ENCODE assay signal across 7 mouse cellular contexts in genomic region chr19:47931982-47932638, GRCm38 (mm10). TPM values are rescaled to one million over a fixed set of nuclear protein-coding genes. Genes with fewer than 3 reads are reported as not detected.
DNase-seq lines count a peak whose midpoint lies in the region; ATAC-seq and TF ChIP-seq lines count a peak whose summit lies in the region.

No protein-coding gene starts in this region.

- no peak overlapping the region for H3K9ac ChIP-seq in midbrain, embryonic 16.5 days (ENCODE audit: low read depth, low read length)

- no peak overlapping the region for H3K4me2 ChIP-seq in midbrain, embryonic 16.5 days (ENCODE audit: low read length)

- no peaks in the 10 kb centered on the region for H3K9me3 ChIP-seq in midbrain, embryonic 16.5 days (replicated peaks; ENCODE audit: control insufficient read depth, low read length, poor library complexity, severe bottlenecking)

- no peaks in the 10 kb centered on the region for H3K36me3 ChIP-seq in spleen, adult 2 months (ENCODE audit: control insufficient read depth, insufficient read depth, low read length)
- H3K36me3 ChIP-seq in midbrain, embryonic 16.5 days (ENCODE audit: control insufficient read depth, insufficient read depth, low read length), result no peaks in the 10 kb centered on the region

- H3K27ac ChIP-seq in spleen, adult 2 months (ENCODE audit: insufficient read depth, low read length), result no peak overlapping the region
- no peak overlapping the region for H3K27ac ChIP-seq in bone marrow, adult 2 months (ENCODE audit: control insufficient read depth, insufficient read depth, low read depth, low read length, poor library complexity)
- no peak overlapping the region for H3K27ac ChIP-seq in midbrain, embryonic 16.5 days (ENCODE audit: low read length)

- peak; percentile 87; the same call in 1 of the 2 replicates for TF ChIP-seq CTCF in spleen, adult 2 months (IDR thresholded peaks at IDR 0.05; ENCODE audit: extremely low read depth, insufficient read depth, insufficient read length, insufficient replicate concordance)
- peak; percentile 75 for TF ChIP-seq CTCF in bone marrow, adult 2 months (IDR thresholded peaks at IDR 0.05; ENCODE audit: control insufficient read depth, insufficient read depth, low read length)

- H3K27me3 ChIP-seq in spleen, adult 2 months (ENCODE audit: control insufficient read depth, insufficient read depth, low read length), result no peaks in the 10 kb centered on the region
- H3K27me3 ChIP-seq in midbrain, embryonic 16.5 days (ENCODE audit: control insufficient read depth, insufficient read depth, low read depth, low read length), result no peaks in the 10 kb centered on the region

- H3K4me1 ChIP-seq in spleen, adult 2 months (ENCODE audit: control insufficient read depth, insufficient read depth, insufficient read length), result no peaks in the 10 kb centered on the region; the same call in 1 of the 2 replicates
- H3K4me1 ChIP-seq in bone marrow, adult 2 months (ENCODE audit: control insufficient read depth, insufficient read depth, low read length), result peaks cover 2% of the 10 kb centered on the region; the same call in 1 of the 2 replicates
- H3K4me1 ChIP-seq in midbrain, embryonic 16.5 days (ENCODE audit: control insufficient read depth, insufficient read depth, low read length), result no peaks in the 10 kb centered on the region

- WGBS in spleen, adult 2 months, result 40% methylated on average over 7 of the region's 7 CpGs
- WGBS in bone marrow, adult 2 months, result 35% methylated on average over 7 of the region's 7 CpGs
- 42% methylated on average over 7 of the region's 7 CpGs for WGBS in midbrain, embryonic 16.5 days

- no peak for TF ChIP-seq POLR2A in spleen, adult 2 months (IDR thresholded peaks at IDR 0.05; ENCODE audit: low read depth, low read length)
- no peak for TF ChIP-seq POLR2A in bone marrow, adult 2 months (IDR thresholded peaks at IDR 0.05; ENCODE audit: borderline replicate concordance, control insufficient read depth, low read depth, low read length)

- ATAC-seq in granulocyte monocyte progenitor cell, adult 5-6 weeks (replicated peaks; ENCODE audit: poor library complexity, severe bottlenecking), result peak; percentile 77
- peak; percentile 76 for ATAC-seq in midbrain, embryonic 16.5 days

- DNase-seq in spleen, adult 2 months (ENCODE audit: low read depth in 1 of 2, low spot score in 2 of 2), result peak; percentile 42 to 44
- DNase-seq in spleen, adult 12 weeks (ENCODE audit: low spot score), result no peak
- DNase-seq in kidney, postnatal 36 days, result peak; percentile 47 to 55
- DNase-seq in right cerebral cortex, postnatal 14 days, result no peak

- H3K4me3 ChIP-seq in spleen, adult 2 months (ENCODE audit: extremely low read depth, insufficient read depth, insufficient read length), result no peak overlapping the region
- H3K4me3 ChIP-seq in bone marrow, adult 2 months (replicated peaks; ENCODE audit: control insufficient read depth, low read depth, low read length), result no peak overlapping the region
- H3K4me3 ChIP-seq in midbrain, embryonic 16.5 days (ENCODE audit: low read depth, low read length), result no peak overlapping the region

RNA-seq across cellular contexts. Expression of gene Cfap58, which starts 5.4 kb away (rescaled TPM):
- polyA plus RNA-seq in spleen, adult 2 months (2012; rRNA removed), result not detected in 2 replicates
- polyA plus RNA-seq in bone marrow, adult 2 months (2011; ENCODE audit: insufficient read depth, insufficient read length, low replicate concordance, missing spikeins), result not detected in 2 replicates
- not detected in 2 replicates for total RNA-seq in granulocyte monocyte progenitor cell, adult 5-6 weeks (2014; fragmentation: Nextera tagmentation)
- not detected in 2 replicates for total RNA-seq in granulocyte monocyte progenitor cell, adult 5-6 weeks (2017)
- polyA plus RNA-seq in midbrain, embryonic 16.5 days (2015; fragmentation: Nextera tagmentation; extraction: Ambion mirVana), result 0.57 and 0.90 TPM in 2 replicates

RNA-seq across cellular contexts. Expression of gene Itprip, which starts 13.0 kb away (rescaled TPM):
- 16.9 and 21.1 TPM in 2 replicates for polyA plus RNA-seq in spleen, adult 2 months (2012; rRNA removed)
- 8.8 and 14.9 TPM in 2 replicates for polyA plus RNA-seq in bone marrow, adult 2 months (2011; ENCODE audit: insufficient read depth, insufficient read length, low replicate concordance, missing spikeins)
- 18.2 and 19.1 TPM in 2 replicates for total RNA-seq in granulocyte monocyte progenitor cell, adult 5-6 weeks (2014; fragmentation: Nextera tagmentation)
- 15.8 and 16.7 TPM in 2 replicates for total RNA-seq in granulocyte monocyte progenitor cell, adult 5-6 weeks (2017)
- 3.5 and 4.3 TPM in 2 replicates for polyA plus RNA-seq in midbrain, embryonic 16.5 days (2015; fragmentation: Nextera tagmentation; extraction: Ambion mirVana)

RNA-seq across cellular contexts. Expression of gene Cfap43, which starts 13.0 kb away (rescaled TPM):
- polyA plus RNA-seq in spleen, adult 2 months (2012; rRNA removed), result not detected in 2 replicates
- polyA plus RNA-seq in bone marrow, adult 2 months (2011; ENCODE audit: insufficient read depth, insufficient read length, low replicate concordance, missing spikeins), result not detected in 2 replicates
- not detected in 2 replicates for total RNA-seq in granulocyte monocyte progenitor cell, adult 5-6 weeks (2014; fragmentation: Nextera tagmentation)
- 0.05 TPM in 1 of 2 replicates, not detected in the other for total RNA-seq in granulocyte monocyte progenitor cell, adult 5-6 weeks (2017)
- polyA plus RNA-seq in midbrain, embryonic 16.5 days (2015; fragmentation: Nextera tagmentation; extraction: Ambion mirVana), result 1.7 and 1.9 TPM in 2 replicates

Comparison
In these comparisons a context has a peak if more than half of its experiments do, and no peak if none do; other contexts are left out.
1. DNase-seq: peak in spleen, adult 2 months (2 of 2) and kidney, postnatal 36 days (2 of 2); none in spleen, adult 12 weeks (single experiment) and right cerebral cortex, postnatal 14 days (single experiment).